Mouse (Mus musculus): ENCODE results near the gene Arf3.

Gene Arf3

GRCm38 (mm10) chr15:98789661-98790535, 26.9 kb upstream of the Arf3 start, which contains the start of gene Wnt1:
Gene Wnt1 (plus strand): TSS chr15:98789857.
- peak; percentile 64 for DNase-seq

GRCm38 (mm10) chr15:98788972-98789660, 26.1 kb upstream of the Arf3 start:
- no peak for DNase-seq

- no peak for DNase-seq
Observed at GRCm38 (mm10) chr15:98787930-98788329, 24.9 kb upstream of the Arf3 start.

DNA sequence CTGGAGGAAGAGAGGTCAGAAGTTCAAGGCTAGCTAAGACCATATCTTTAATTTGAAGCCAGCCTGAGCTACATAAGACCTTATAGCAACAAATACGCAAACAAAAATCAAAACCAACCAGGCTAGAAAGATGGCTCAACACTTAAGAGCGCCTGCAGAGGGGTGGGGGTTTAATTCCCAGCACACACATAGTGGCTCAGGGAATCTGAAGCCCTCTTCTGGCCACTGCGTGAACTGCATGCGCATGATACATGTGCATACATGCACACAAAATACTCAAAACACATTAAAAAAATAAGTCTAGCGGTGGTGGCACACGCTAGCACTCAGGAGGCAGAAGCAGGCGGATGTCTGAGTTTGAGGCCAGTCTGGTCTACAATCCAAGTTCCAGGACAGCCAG, 22.7 kb upstream of the Arf3 start:
- no peak for DNase-seq

DNA sequence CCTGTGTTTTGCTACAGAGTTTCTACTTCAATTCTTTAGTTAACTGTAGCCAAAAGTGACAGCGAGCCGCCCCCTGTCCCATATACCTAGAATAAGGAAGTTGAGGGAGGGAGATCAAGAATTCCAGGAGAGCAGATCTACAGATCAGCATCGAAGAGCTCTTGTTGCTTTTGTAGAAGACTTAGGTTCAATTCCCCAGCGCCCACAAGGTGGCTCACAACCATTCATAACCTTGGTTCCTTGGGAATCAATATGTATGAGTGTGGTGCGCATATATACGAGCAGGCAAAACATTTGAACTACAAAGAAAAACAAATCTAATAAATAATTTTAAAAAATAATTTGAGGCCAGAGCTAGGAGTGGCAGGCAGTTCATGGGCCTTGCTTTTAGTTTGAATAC, 18.2 kb upstream of the Arf3 start:
- DNase-seq: no peak

GRCm38 (mm10) chr15:98780573-98780972, 17.6 kb upstream of the Arf3 start:
- no peak for DNase-seq

GRCm38 (mm10) chr15:98780075-98780474, 17.1 kb upstream of the Arf3 start:
- no peak for DNase-seq

DNA sequence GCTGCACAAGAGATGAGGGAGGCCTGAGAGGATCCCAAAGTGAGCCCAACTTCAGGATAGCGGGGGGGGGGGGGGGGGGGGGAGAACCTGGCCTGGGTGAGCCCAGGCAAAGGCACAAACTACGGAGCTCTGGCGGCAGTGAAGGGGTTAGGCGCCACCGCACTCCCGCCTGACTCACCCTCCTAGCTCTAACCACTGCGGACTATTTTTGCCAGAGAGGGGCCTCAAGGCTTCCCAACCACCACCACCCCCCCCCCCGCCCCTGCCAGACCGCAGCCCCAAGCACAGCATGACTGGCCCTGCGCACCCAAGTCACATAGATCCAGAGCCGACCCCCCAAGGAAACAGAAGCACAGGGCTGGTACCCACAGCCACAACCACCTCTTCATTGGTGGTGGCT, 15.8 kb upstream of the Arf3 start:
- no peak for DNase-seq

- DNase-seq: no peak
Observed at GRCm38 (mm10) chr15:98778191-98778770, 15.3 kb upstream of the Arf3 start.

- no peak for DNase-seq
Observed at GRCm38 (mm10) chr15:98777762-98778161, 14.7 kb upstream of the Arf3 start, which contains the start of gene Wnt10b. Gene Wnt10b (minus strand): TSS chr15:98778150.

DNA sequence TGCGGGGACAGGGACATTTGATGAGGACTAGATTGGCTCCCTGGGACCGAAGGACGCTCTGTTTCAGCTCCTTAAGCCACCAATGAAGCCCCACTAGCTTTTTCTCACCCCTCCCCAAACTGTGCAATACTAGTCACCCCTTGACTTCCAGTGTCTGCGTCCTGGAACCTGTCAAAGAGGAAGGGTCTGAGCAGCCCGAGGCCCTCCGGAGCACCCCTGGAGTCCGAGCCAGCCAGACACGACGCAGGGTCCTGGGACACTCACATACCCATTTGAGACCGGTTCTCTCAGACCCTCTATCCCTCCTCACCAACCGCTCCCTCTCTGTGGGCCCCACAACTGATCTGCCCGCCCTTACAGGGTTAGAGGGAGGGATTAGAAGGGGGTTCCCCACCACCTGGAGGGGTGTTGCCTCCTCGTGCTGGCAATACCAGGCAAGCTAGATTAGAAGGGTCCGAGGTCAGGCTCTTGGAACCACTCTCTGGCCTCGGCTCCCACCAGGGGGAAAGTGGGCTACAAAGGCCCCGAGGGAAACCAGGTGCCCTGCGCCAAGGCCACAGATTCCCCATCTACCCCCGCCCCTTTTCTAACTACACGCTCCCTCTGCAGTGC, 14.1 kb upstream of the Arf3 start:
- DNase-seq: no peak

- peak; percentile 27 for DNase-seq
Observed at GRCm38 (mm10) chr15:98776280-98777004, 13.4 kb upstream of the Arf3 start.

GRCm38 (mm10) chr15:98775533-98775932, 12.5 kb upstream of the Arf3 start:
- DNase-seq: no peak

DNA sequence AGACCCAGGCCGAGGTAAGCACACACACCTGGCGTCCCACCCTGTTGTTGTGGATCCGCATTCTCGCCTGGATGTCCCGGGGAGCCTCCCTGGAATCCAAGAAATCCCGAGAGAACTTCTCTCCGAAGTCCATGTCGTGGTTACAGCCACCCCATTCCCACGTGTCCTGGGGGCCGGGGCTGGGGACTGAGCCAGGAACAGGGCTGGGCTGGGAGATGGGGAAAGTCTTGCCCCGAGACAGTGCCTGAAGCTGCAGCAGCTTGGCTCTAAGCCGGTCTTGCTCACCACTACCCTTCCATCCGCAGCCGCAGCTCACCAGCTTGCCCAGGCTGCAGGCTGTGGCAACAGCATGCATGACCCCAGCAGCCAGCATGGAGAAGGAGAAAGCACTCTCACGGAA, 11.1 kb upstream of the Arf3 start:
- no peak for DNase-seq

DNA sequence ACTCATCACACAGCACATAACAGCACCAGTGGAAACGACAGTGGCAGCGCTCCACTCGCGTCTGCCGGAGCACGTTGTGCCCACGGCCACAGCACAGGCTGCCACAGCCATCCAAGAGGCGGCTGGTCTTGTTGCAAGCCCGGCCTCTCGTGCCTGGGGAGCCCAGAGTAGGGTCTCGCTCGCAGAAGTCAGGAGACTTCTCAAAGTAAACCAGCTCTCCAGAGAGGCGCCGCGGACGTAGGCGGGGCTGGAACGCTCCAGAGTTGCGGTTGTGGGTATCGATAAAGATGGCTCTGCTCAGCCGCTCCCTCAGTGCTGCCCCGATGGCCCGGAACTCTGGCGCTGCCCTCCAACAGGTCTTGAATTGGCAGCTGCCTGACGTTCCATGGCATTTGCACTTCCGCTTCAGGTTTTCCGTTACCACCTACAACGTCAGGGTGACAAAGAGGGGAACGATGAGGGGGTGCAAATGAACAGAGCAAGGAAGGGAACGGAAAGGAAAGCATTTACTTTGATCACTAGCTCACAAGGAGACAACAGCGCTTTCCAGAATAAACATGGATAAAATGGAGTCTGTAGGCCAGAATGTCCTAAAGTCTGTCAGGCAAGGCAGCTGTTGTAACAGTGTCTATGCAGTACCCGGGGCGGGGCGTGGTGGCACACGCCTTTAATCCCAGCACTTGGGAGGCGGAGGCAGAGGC, 9.6 kb upstream of the Arf3 start:
- peak; percentile 25 for DNase-seq

DNA sequence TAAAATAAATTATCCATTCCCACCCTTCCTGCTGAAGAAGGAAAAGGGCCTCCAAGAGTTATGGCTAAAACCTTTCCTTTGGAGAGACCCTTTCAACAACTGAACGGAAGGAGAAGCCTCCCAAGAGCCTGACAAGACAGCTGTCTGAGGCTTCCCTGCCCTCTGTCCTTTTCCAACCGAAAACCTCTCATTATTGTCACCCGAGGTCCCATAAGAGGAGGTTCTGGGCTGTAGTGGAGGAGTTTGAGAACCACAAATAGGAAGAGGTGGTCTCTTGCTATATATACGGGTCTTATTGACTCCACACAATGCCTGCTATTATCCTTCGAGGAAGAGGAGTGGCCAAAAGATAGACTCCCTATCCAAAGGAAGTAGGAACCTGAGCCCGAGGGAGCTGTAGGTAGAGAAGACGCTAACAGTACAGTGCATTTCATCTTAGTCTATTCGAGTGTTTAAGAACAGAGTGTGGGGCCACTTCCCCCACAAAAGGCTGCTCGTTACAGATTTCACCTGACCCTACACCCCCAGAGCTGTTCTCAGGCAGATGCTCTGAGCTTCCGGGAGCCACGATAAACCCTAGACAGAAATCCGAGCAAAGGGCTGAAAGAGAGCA, 8.9 kb upstream of the Arf3 start:
- DNase-seq: no peak

DNA sequence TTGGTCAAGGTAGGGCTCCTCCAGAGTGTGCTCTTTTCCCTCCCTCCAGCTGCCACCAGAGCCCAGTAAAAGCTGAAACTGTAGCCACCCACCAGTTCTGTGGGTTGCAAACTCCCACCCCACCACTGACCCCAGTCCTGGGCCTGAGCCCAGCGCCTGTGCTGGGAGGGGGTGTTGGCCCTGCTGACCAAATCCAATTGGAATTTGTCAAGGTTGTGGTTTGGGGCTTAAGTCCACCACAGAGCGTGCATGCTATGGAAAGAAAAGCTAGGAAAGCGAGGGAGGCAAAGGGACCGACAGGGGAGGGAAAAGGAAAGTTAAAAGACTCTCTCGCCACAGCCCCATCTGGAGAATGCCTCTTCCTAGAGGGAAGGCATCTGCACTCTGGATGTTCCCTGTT, 5.2 kb upstream of the Arf3 start:
- no peak for DNase-seq

GRCm38 (mm10) chr15:98765929-98766328, 2.9 kb upstream of the Arf3 start:
- DNase-seq: no peak

- DNase-seq: peak; percentile 73
Observed at GRCm38 (mm10) chr15:98762201-98762621, 803 bp downstream of the Arf3 start.

- no peak for DNase-seq
Observed at GRCm38 (mm10) chr15:98754125-98754524, 8.9 kb downstream of the Arf3 start.

GRCm38 (mm10) chr15:98753021-98753423, 10.0 kb downstream of the Arf3 start:
- DNase-seq: no peak

All from kidney, adult 18-20 months (tissue).